7 mouse cellular contexts compared by ENCODE assay signal in the genomic region with DNA sequence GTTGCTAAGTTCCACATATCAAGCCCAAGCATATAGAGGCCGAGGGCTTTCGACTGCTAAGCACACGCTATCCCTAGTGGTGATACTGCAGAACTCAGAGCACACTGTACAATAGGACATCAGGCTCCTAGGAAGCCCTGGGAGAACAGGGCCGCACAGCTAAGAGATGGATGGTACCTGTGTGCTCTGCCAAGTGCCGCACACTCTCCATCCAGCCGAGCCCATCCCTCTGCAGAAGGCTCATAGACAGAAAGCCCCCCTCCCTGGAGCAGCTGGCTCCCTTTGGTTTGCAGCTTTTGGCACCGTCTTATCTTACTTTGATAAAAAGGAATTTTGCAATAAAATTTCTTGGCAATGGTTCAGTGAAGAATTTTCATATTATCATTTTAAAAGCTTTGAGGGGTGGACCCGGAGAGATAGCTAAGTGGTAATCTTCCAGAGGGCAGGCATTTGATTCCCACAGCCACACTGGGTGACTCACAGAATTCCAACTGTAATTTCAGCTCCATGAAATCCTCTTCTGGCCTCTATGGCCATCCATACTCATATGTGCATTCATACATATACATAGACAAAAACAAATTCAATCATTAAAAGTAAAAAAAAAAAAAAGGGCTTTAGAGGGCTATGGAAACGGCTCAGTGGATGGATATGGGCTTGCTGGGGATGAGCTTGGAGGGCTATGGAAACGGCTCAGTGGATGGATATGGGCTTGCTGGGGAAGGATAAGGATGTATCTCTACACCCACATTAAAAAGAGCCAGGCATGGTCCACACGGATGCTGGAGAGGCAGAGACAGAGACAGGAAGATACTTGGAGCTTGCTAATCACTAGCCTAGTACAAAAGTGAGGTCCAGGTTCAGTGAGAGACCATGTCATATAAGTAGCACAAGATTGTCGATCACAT. TPM values are rescaled to one million over a fixed set of nuclear protein-coding genes. Genes with fewer than 3 reads are reported as not detected.
A peak's percentile ranks its signal among the peaks of the same experiment; 100 is the strongest.
DNase-seq lines count a peak whose midpoint lies in the region; ATAC-seq and TF ChIP-seq lines count a peak whose summit lies in the region.

No protein-coding gene starts in this region.

- peak; percentile 67 for ATAC-seq in heart, embryonic 12.5 days (ENCODE audit: insufficient number of reproducible peaks, low FRiP score)
- 0 out of 2 replicates have a peak, but pooled peaks have one; percentile 19 for ATAC-seq in liver, embryonic 14.5 days (ENCODE audit: insufficient read depth)

- peak overlapping the region; percentile 92 for H3K27ac ChIP-seq in heart, embryonic 12.5 days (ENCODE audit: poor library complexity, severe bottlenecking)
- H3K27ac ChIP-seq in liver, embryonic 14.5 days: no peak overlapping the region

- 0 out of 2 replicates have a peak overlapping the region, but pooled peaks have one; percentile 8 for H3K9ac ChIP-seq in heart, embryonic 12.5 days
- no peak overlapping the region for H3K9ac ChIP-seq in liver, embryonic 14.5 days (replicated peaks)

- H3K4me3 ChIP-seq in heart, embryonic 12.5 days: no peak overlapping the region
- H3K4me3 ChIP-seq in liver, embryonic 14.5 days (ENCODE audit: insufficient read depth in 1 of 2, low read depth in 2 of 2, low read length in 2 of 2): no peak overlapping the region

- 43% methylated on average over 12 of the region's 12 CpGs for WGBS in heart, embryonic 12.5 days
- 60% methylated on average over 12 of the region's 12 CpGs for WGBS in liver, embryonic 14.5 days (ENCODE audit: insufficient replicate concordance)

- H3K9me3 ChIP-seq in heart, embryonic 12.5 days (replicated peaks): no peaks in the 10 kb centered on the region
- H3K9me3 ChIP-seq in liver, embryonic 14.5 days (ENCODE audit: control insufficient read depth, low read length): no peaks in the 10 kb centered on the region

- H3K27me3 ChIP-seq in heart, embryonic 12.5 days (replicated peaks): no peaks in the 10 kb centered on the region
- no peaks in the 10 kb centered on the region for H3K27me3 ChIP-seq in liver, embryonic 14.5 days (ENCODE audit: control insufficient read depth, insufficient read depth, low read length)

- no peak for TF ChIP-seq EP300 in liver, embryonic 14.5 days (IDR thresholded peaks at IDR 0.05; ENCODE audit: low read depth)

- peaks cover 54% of the 10 kb centered on the region for H3K4me1 ChIP-seq in heart, embryonic 12.5 days (replicated peaks)
- H3K4me1 ChIP-seq in liver, embryonic 14.5 days (replicated peaks; ENCODE audit: control insufficient read depth in 2 of 2, insufficient read depth in 2 of 2, low read length in 1 of 2): peaks cover 0 to 20% of the 10 kb centered on the region in 2 experiments; a peak in 2 of 4 replicates

- peaks cover 18% of the 10 kb centered on the region for H3K36me3 ChIP-seq in heart, embryonic 12.5 days
- H3K36me3 ChIP-seq in liver, embryonic 14.5 days (replicated peaks; ENCODE audit: control insufficient read depth, insufficient read depth, low read depth): no peaks in the 10 kb centered on the region

- DNase-seq in kidney, postnatal 10 days: peak; percentile 47
- no peak for DNase-seq in kidney, postnatal 25 days
- DNase-seq in adrenal gland, postnatal 14 days: peak; percentile 37
- no peak for DNase-seq in liver, embryonic 14.5 days (ENCODE audit: low read depth in 3 of 3, low spot score in 3 of 3)
- no peak for DNase-seq in cerebellum, adult 8-10 months
- DNase-seq in left cerebral cortex, adult 18-20 months (ENCODE audit: low spot score in 2 of 2): no peak

- TF ChIP-seq CTCF in liver, embryonic 14.5 days (IDR thresholded peaks at IDR 0.05; ENCODE audit: low read depth): 0 out of 2 replicates have a peak, but pooled peaks have one; percentile 19

- H3K4me2 ChIP-seq in heart, embryonic 12.5 days: no peak overlapping the region
- no peak overlapping the region for H3K4me2 ChIP-seq in liver, embryonic 14.5 days (ENCODE audit: low read depth)

RNA-seq across cellular contexts. Expression of a gene that starts 30.2 kb away (rescaled TPM):
- 65.2 and 75.4 TPM in 2 replicates for total RNA-seq in adrenal gland, postnatal 14 days (2021)
- polyA plus RNA-seq in heart, embryonic 12.5 days (2016; fragmentation: Nextera tagmentation; extraction: Ambion mirVana): 293 and 312 TPM in 2 replicates
- polyA plus RNA-seq in liver, embryonic 14.5 days (2012; rRNA removed): 9.5 and 12.6 TPM in 2 replicates
- polyA plus RNA-seq in liver, embryonic 14.5 days (2014; fragmentation: Nextera tagmentation; extraction: Ambion mirVana): 12.8 and 14.8 TPM in 2 replicates
- 10 to 100 TPM; 26.9 to 27.0 TPM for total RNA-seq in left cerebral cortex, adult 18-20 months (2021)

Comparison
In these comparisons a context has a peak if more than half of its experiments do, and no peak if none do; other contexts are left out.
1. DNase-seq: peak in kidney, postnatal 10 days (single experiment) and adrenal gland, postnatal 14 days (single experiment); none in kidney, postnatal 25 days (0 of 2), liver, embryonic 14.5 days (0 of 3), cerebellum, adult 8-10 months (single experiment) and left cerebral cortex, adult 18-20 months (0 of 2).